ENCODE assay signal across 12 mouse cellular contexts in genomic region chr1:43472046-43472649, GRCm38 (mm10). TPM values are rescaled to one million over a fixed set of nuclear protein-coding genes. Genes with fewer than 3 reads are reported as not detected.
DNase-seq lines count a peak whose midpoint lies in the region; ATAC-seq lines count a peak whose summit lies in the region.
"Had no signal": no experiment of that assay in that cellular context is flagged by ENCODE, and none has a peak within 500 bp of the region (broad histone marks: within the 10 kb centered on the region; RNA-seq: fewer than 3 reads in every experiment).

No protein-coding gene starts in this region.

- H3K4me1 ChIP-seq in intestine, embryonic 15.5 days (replicated peaks), result peaks cover 35% of the 10 kb centered on the region
- H3K4me1 ChIP-seq in neural tube, embryonic 15.5 days, result peaks cover 32% of the 10 kb centered on the region

- peak overlapping the region; percentile 20 for H3K4me2 ChIP-seq in intestine, embryonic 15.5 days (replicated peaks)
- H3K4me2 ChIP-seq in neural tube, embryonic 15.5 days, result no peak overlapping the region

- 54% methylated on average over 8 of the region's 8 CpGs for WGBS in intestine, embryonic 15.5 days
- 86% methylated on average over 8 of the region's 8 CpGs for WGBS in neural tube, embryonic 15.5 days

- peak; percentile 60 for DNase-seq in urinary bladder, postnatal 14 days (ENCODE audit: low spot score)
- no peak for DNase-seq in urinary bladder, postnatal 4 days (ENCODE audit: low spot score in 2 of 2)
- DNase-seq in lung, postnatal 14 days, result peak; percentile 44
- peak; percentile 72 for DNase-seq in yolk sac, embryonic 10.5 days (ENCODE audit: low spot score)
- DNase-seq in layer of hippocampus, postnatal 10 days (ENCODE audit: low spot score in 2 of 2), result no peak
- no peak for DNase-seq in adrenal gland, postnatal 14 days
- DNase-seq: cerebellum, adult 11-12 months; heart, postnatal 4 days; kidney, adult 8-10 months had no signal

- peak; percentile 74 for ATAC-seq in intestine, embryonic 15.5 days
- no peak for ATAC-seq in neural tube, embryonic 15.5 days (ENCODE audit: low FRiP score)

- no peak overlapping the region for H3K9ac ChIP-seq in intestine, embryonic 15.5 days
- H3K9ac ChIP-seq in neural tube, embryonic 15.5 days (replicated peaks), result no peak overlapping the region

- H3K27ac ChIP-seq in intestine, embryonic 15.5 days, result peak overlapping the region; percentile 54; the same call in 1 of the 2 replicates
- no peak overlapping the region for H3K27ac ChIP-seq in neural tube, embryonic 15.5 days (replicated peaks)

- no peaks in the 10 kb centered on the region for H3K36me3 ChIP-seq in intestine, embryonic 15.5 days
- H3K36me3 ChIP-seq in neural tube, embryonic 15.5 days, result no peaks in the 10 kb centered on the region

- H3K9me3 ChIP-seq in intestine, embryonic 15.5 days, result no peaks in the 10 kb centered on the region
- no peaks in the 10 kb centered on the region for H3K9me3 ChIP-seq in neural tube, embryonic 15.5 days (replicated peaks)

- H3K27me3 ChIP-seq in intestine, embryonic 15.5 days (replicated peaks), result no peaks in the 10 kb centered on the region
- H3K27me3 ChIP-seq in neural tube, embryonic 15.5 days (replicated peaks), result no peaks in the 10 kb centered on the region

- no peak overlapping the region for H3K4me3 ChIP-seq in intestine, embryonic 15.5 days (replicated peaks)
- no peak overlapping the region for H3K4me3 ChIP-seq in neural tube, embryonic 15.5 days (replicated peaks)
- H3K4me3 ChIP-seq: erythroblast, embryonic 14.5 days had no signal

RNA-seq across cellular contexts. Expression of gene Nck2, which starts 27.8 kb away (rescaled TPM):
- 29.7 and 31.6 TPM in 2 replicates for polyA plus RNA-seq in intestine, embryonic 15.5 days (2015; fragmentation: Nextera tagmentation; extraction: Ambion mirVana)
- 10 to 100 TPM; 48.6 to 49.3 TPM for total RNA-seq in layer of hippocampus, postnatal 10 days (2021)
- polyA plus RNA-seq in neural tube, embryonic 15.5 days (2015; fragmentation: Nextera tagmentation; extraction: Ambion mirVana), result 31.0 and 36.6 TPM in 2 replicates
- 28.1 and 29.2 TPM in 2 replicates for total RNA-seq in adrenal gland, postnatal 14 days (2021)

Comparison
In these comparisons a context has a peak if more than half of its experiments do, and no peak if none do; other contexts are left out.
1. DNase-seq: peak in urinary bladder, postnatal 14 days (single experiment), lung, postnatal 14 days (single experiment) and yolk sac, embryonic 10.5 days (single experiment); none in urinary bladder, postnatal 4 days (0 of 2), layer of hippocampus, postnatal 10 days (0 of 2) and adrenal gland, postnatal 14 days (single experiment).